Mouse (Mus musculus) liver, postnatal 0 days (tissue): Measurements from ENCODE around the gene Mmab.

Experiments
- CTCF ChIP-seq: sonication (generic); IDR thresholded peaks from 2 replicates; pipeline ENCODE4 v1.5.1; 2016; ENCODE audit warnings: antibody characterized with exemption, low read depth
- EP300 ChIP-seq: IDR thresholded peaks from 2 replicates; pipeline ENCODE4 v1.6.1; 2016; ENCODE audit warnings: antibody characterized with exemption, low read depth, mild to moderate bottlenecking

DNA sequence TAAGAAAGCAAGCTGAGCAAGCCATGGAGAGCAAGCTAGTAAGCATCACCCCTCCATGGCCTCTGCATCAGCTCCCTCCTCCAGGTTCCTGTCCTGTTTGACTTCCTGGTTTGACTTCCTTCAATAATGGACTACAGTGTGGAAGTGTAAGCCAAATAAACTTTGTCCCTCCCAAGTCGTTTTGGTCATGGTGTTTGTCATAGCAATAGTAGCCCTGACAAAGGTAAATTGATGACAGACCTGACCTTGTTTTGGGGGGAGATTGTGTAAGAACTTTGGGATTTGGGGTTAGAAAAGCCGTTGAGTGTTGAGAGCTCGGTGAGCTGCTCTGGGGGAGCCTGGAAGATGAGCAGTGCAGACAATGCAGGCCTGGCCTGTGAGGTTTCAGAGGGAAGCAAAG lies 26.5 kb upstream of the Mmab start:
- TF ChIP-seq EP300 (no peak), CTCF (no peak)
